Mouse (Mus musculus) adrenal gland, adult 2 months (tissue): ENCODE results near the gene Armc12. TPM values are rescaled to one million over a fixed set of nuclear protein-coding genes. Genes with fewer than 3 reads are reported as not detected.
"Not testable (repeated sequence)": the region's sequence is repeated elsewhere in the genome, so short reads cannot be mapped to it uniquely, and the experiment has no call there.

Experiments used
- DNase-seq: peaks from one replicate; pipeline ENCODE4 v3.0.0; 2021
- polyA plus RNA-seq: library from polyadenylated mRNA; depleted of rRNA; stranded (reverse); fragments of >200 nt; gene quantifications from 2 replicates; pipeline ENCODE4 v1.2.3, GENCODE M21; 2012
- total RNA-seq, 2 experiments: library from RNA; stranded (reverse); gene quantifications; 2 replicates each; pipeline ENCODE4 v1.2.3; 2021

Armc12 gene
- total and polyA plus RNA-seq, 3 experiments, result not detected

DNA sequence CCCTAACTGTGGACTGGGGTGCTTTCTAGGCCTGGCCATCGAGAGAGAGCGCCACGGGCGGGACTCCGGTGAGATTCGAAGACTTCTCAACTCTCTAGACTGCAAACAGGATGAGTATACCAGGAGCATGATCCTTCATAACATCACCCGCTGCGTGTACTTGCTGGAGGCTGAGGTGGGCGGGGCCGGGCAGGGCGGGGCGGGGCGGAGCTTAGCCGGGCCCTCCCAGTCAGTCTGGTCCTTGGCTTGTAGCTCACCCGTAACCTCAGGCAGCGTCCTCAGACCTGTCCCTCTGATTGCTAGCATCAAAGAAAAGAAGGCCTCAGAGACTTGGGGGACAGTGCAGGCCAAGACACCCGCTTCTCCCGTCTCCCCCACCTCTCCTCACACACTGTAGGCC lies 1.3 kb downstream of the Armc12 start:
- no peak for DNase-seq

DNA sequence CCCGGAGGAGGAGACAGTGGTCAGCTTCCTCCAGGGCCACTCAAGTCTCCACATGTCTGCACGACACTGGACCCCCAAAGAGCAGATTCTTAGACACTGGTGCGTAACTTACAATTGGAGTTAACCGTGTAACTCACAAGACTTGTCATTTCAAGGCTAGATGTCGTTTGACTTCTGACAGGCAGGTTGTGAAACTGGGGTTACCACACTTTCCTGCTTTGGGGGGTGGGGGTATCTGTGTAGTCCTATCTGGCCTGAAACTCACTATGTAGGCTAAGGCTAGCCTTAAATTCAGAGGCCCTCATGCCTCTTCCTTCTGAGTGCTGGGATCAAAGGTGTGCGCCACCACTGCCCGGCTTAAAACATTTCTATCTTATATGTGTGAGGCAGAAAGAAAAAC lies 2.0 kb downstream of the Armc12 start:
- no peak for DNase-seq

GRCm38 (mm10) chr17:28533327-28533726 lies 2.7 kb downstream of the Armc12 start:
- no peak for DNase-seq

GRCm38 (mm10) chr17:28537881-28538280 lies 7.3 kb downstream of the Armc12 start:
- DNase-seq, result no peak

- no peak for DNase-seq
These were observed 16.3 kb downstream of the Armc12 start for GRCm38 (mm10) chr17:28546925-28547324.

- DNase-seq, result no peak
These were observed 17.9 kb downstream of the Armc12 start for GRCm38 (mm10) chr17:28548550-28548949.

- no peak for DNase-seq
These were observed 18.5 kb downstream of the Armc12 start, which contains the start of gene Clpsl2 for GRCm38 (mm10) chr17:28549111-28549510. Clpsl2 (plus strand) TSS chr17:28549411.

DNA sequence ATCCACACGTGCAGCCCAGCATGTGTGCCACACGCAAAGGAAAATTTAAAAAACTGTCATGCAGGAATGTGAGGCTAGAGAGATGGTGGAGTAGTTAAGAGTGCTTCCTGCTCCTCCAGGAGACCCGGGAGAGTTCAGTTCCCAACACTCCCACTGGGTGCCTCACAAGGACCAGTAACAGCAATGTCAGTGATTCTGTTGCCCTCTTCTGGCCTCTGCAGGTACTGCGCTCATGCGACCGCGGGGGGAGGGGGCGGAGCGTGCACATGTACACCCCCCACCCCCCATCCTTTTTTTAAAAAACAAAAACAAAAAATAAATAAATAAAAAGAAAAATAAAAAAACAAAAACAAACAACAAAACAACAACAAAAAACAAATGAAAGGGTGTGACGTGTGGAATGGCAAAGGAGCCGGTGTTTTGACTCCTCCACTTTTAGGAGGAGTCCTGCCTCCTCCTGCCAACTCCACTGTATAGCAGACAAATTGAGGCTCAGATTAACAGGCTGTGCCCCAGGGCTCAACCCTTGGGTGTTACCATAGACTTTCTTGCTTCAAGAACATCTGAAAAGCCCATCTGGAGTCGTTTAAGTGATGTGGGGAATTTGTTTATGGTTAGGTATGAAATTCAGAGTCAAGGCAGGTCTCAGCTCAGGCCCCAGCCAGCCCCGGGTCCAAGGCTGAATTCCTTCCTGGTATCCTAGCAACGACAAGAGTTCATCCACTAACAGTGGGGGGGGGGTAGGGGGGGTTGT lies 22.6 kb downstream of the Armc12 start:
- DNase-seq, result peak; percentile 74

GRCm38 (mm10) chr17:28554021-28554420 lies 23.4 kb downstream of the Armc12 start:
- DNase-seq, result not testable (repeated sequence)

- DNase-seq, result no peak
These were observed 26.2 kb downstream of the Armc12 start for GRCm38 (mm10) chr17:28556635-28557396.

GRCm38 (mm10) chr17:28557772-28558171 lies 27.2 kb downstream of the Armc12 start:
- no peak for DNase-seq

DNA sequence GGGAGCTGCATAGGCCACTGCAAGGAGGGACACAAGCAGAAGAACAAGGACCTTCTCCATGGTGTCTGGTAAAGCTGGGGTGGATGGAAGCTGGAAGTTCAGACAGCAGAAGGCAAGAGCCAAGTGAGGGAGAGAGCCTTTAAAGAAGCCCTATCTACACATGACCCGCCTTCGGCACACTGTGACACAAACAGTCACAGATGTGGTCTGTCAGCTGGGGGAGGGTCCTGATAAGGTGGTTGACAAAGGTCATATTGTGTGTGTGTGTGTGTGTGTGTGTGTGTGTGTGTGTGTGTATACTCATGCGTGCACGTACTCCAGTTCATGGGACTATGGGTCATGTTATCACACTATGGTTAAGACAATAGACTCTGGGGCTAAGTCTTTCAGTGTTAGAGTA lies 30.0 kb downstream of the Armc12 start, which contains the start of gene Clps:
Gene Clps (minus strand): TSS at position 169 of the 400 bp plus-strand sequence.
- no peak for DNase-seq

DNA sequence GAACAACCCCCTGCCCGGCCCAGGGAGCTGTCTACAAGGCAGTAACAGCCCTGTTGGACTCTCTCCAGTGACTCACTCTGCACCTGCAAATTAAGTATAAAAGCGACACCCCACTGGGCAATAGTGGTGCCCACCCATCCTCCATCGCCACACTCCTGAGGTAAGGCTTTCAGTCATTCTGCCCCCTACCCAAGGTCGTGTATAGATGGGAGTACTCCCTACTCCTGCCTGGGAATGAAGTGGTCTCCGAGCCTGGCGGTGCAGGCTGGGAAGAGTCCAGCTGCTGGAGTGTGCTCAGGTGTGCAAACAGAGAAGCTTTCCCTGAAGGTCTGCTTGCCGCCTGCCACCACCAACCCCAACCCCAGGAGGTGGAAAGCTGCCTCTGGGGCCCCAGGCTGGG lies 31.0 kb downstream of the Armc12 start:
- DNase-seq, result no peak

DNA sequence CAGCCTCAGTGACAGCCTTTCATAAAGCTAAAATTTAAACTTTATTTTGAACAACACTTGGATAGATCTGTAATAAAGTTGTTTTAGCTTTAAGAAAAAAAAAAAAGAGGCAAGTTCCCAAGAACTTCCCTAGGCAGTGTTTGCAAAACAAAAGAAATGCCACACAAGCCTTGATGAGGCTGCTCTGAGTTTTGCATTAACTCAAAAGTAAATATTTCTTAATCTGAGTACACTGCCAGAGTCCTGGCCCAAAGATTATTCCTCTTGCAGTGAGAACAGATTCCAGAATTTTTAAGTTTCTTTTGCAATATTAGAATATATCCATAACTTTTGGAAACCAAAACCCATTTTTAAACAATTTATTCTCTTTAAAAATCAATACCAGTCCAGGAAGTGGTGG lies 34.6 kb downstream of the Armc12 start:
- no peak for DNase-seq

DNA sequence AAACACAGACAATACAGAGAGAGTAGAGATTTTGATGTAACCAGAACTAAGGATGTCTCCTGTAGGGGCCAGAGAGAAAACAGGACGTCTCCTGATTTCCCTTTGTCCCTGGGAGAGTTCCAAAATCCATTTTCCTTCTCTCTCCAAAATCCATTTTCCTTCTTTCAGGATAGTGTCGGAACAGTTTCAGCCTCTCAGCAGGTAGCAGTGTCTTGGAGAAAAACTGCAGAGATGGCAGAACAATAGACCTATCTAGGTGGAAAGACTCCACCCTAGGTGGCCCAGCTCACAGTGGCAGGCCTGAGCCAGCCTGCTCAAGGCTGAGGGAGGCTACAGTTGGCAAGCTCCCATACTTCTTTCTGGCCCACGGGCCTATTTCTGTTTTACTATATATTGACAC lies 36.9 kb downstream of the Armc12 start:
- no peak for DNase-seq

DNA sequence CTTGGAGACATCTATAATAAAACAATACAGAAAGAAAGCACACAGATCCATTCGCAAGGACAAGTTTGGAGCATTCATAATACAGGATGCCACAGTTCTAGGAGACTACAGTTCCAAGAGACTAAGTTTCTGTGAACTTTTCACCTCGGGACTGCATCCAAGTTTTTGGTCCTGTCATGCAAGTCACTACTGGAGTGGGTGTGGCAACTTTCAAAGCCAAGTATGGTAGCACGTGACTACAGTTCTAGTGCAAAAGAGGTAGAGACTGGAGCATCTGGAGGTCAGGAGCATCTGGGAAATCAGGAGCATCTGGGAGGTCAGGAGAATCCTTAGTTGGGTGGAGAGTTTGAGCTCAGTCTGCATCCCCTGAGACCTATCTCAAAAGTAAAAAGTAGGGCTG lies 41.3 kb downstream of the Armc12 start:
- DNase-seq, result no peak

GRCm38 (mm10) chr17:28572521-28572920 lies 41.9 kb downstream of the Armc12 start:
- peak; percentile 47 for DNase-seq

GRCm38 (mm10) chr17:28572941-28573340 lies 42.3 kb downstream of the Armc12 start:
- no peak for DNase-seq

DNA sequence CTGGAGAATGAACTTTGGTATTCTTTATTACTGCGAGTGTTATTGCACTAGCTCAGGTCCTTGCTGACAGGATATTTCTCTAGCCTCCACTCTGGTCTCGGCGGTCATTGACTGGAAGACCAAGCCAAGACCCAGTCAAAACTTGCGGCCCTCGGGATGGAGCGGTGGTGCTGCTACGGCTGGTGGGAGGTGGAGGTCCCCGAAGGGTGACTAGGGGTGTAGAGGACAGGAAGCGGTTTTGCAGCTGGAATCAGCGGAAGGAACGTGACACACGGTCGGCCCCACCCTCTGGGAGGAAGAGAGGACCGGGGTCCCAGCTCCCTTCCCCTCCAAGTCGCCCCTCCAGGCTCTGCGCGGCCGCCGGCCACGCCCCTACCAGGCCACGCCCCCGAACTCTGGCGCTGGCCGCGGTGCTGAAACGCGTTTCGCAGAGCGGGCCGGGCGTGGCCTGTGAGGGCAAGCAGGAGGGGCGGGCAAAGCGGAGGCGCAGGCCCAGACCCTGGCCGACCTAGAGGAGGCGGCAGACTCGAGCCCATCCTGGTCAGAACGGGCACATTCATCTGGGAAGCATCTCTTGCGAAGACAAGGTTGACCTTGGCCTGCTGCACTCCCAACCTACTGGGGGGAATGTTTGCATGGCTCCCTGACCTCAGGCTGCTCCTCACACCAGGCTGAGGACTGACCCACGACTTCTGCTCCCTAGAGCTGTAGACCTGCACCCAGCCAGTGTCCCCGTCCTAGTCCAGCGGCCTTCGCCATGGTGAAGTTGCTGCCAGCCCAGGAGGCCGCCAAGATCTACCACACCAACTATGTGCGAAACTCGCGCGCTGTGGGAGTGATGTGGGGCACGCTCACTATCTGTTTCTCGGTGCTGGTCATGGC lies 44.9 kb downstream of the Armc12 start, which contains the start of gene Lhfpl5:
Gene Lhfpl5 (plus strand): TSS at position 398 of the 882 bp plus-strand sequence.
- DNase-seq, result peak; percentile 43

DNA sequence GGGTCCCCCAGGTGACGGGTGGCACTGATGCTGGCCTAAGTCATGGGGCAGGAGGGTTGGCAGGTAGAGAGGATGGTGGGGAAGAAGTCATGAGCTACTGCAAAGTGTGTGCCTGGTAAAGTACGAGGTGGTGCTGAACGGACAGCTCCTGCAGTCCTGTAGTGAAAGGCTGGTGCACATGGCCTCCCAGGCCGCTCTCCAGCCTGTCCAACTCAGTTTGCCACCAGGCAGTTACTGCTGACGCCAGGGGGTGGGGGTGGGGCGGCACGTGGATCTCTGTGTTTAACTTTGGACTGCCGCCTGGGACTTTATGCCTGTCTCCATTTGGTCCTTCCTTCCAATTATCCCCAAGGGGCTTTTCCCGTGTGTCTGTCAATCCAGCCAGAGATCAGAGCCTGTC lies 49.8 kb downstream of the Armc12 start:
- peak; percentile 61 for DNase-seq

GRCm38 (mm10) chr17:28581056-28581455 lies 50.5 kb downstream of the Armc12 start:
- no peak for DNase-seq

GRCm38 (mm10) chr17:28586509-28586908 lies 55.9 kb downstream of the Armc12 start:
- no peak for DNase-seq
